Mouse (Mus musculus) bone marrow macrophage, adult 2 months (primary cell): ENCODE results near the gene Bpifb6. TPM values are rescaled to one million over a fixed set of nuclear protein-coding genes. Genes with fewer than 3 reads are reported as not detected.

Source experiments
- H3K27ac ChIP-seq: 2 replicates; pipeline ENCODE4 v1.5.1; 2012; ENCODE audit warnings: low read depth, low read length; ENCODE audit not compliant: insufficient read depth
- H3K4me1 ChIP-seq: 2 replicates; pipeline ENCODE4 v1.6.1; 2012; ENCODE audit warnings: low read length; ENCODE audit not compliant: control insufficient read depth, insufficient read depth
- H3K4me3 ChIP-seq: 2 replicates; pipeline ENCODE4 v1.5.1; 2012; ENCODE audit warnings: mild to moderate bottlenecking, low read length, moderate library complexity; ENCODE audit not compliant: insufficient read depth
- CTCF ChIP-seq: IDR thresholded peaks from 2 replicates; pipeline ENCODE4 v1.5.1; 2012; ENCODE audit warnings: low read depth, mild to moderate bottlenecking, low read length, moderate library complexity
- POLR2A ChIP-seq: IDR thresholded peaks from 2 replicates; pipeline ENCODE4 v1.6.1; 2012; ENCODE audit warnings: mild to moderate bottlenecking, low read depth, low read length, borderline replicate concordance
- polyA plus RNA-seq: library from polyadenylated mRNA; stranded (reverse); fragments of >200 nt; gene quantifications from 2 replicates; pipeline ENCODE4 v1.2.4, GENCODE M21; 2012; ENCODE audit not compliant: missing spikeins, insufficient read depth, insufficient read length

The Bpifb6 gene
- polyA plus RNA-seq = not detected in 2 replicates

GRCm38 (mm10) chr2:153900088-153900487 lies at the start of gene Bpifb6:
TSS of gene Bpifb6 (plus strand) at chr2:153900388.
- Histone ChIP-seq H3K4me1 (no peaks in the 10 kb centered on the region), H3K27ac (no peak within 1 kb of the TSS), H3K4me3 (no peak within 1 kb of the TSS)
- TF ChIP-seq POLR2A (no peak), CTCF (no peak)

GRCm38 (mm10) chr2:153851030-153851360 lies 49.2 kb upstream of the Bpifb6 start:
- no peak overlapping the region for H3K27ac ChIP-seq
- no peak overlapping the region for H3K4me3 ChIP-seq
- H3K4me1 ChIP-seq = no peaks in the 10 kb centered on the region
- TF ChIP-seq POLR2A = no peak
- TF ChIP-seq CTCF = peak; percentile 46; the same call in 1 of the 2 replicates

DNA sequence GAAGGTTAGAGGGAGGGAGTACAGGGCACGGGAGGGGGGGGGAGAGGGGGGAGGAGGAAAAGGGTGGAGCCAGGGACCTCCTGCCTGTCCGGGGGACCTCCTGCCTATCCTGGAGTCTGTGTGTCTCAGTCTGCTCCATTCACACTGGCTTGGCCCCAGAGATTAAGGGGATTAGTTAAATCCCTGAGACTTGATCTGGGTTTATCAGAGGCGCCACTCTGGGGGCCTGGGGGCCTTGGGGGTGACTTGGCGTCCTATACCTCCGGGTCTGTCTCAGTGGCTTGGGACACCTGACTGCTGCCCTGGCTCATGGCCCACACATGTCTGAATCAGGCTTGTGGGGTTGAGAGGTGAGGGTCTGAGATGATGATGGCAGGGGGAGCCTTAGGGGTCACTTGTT lies 46.6 kb upstream of the Bpifb6 start:
- TF ChIP-seq CTCF (no peak), POLR2A (no peak)
- Histone ChIP-seq H3K4me3 (no peak overlapping the region), H3K27ac (no peak overlapping the region), H3K4me1 (no peaks in the 10 kb centered on the region)

GRCm38 (mm10) chr2:153859581-153859980 lies 40.6 kb upstream of the Bpifb6 start:
- H3K27ac ChIP-seq = no peak overlapping the region
- TF ChIP-seq CTCF (no peak), POLR2A (no peak)
- no peak overlapping the region for H3K4me3 ChIP-seq
- H3K4me1 ChIP-seq = no peaks in the 10 kb centered on the region

DNA sequence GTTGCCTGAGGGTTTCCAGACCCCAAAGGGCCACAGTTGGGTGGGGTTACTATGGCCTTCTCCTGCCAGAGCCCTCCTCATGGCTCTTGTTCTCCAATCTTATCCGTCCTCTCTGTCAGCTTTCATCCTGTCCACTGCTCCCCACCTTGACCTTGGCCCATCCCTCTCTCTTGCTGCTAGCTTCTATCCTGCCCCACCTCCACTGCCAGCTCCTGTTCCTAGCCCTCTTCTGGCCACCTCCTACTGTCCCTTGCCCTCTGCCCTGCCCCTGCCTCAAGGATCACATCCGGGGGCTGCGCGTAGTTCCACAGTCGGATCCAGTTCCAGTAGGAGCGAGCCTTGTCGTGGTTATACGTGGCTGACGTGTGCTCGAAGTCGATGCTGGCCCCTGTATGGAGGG lies 39.9 kb upstream of the Bpifb6 start:
- no peak for TF ChIP-seq POLR2A
- no peak for TF ChIP-seq CTCF
- H3K27ac ChIP-seq = no peak overlapping the region

GRCm38 (mm10) chr2:153860715-153861114 lies 39.5 kb upstream of the Bpifb6 start:
- Histone ChIP-seq H3K4me3 (no peak overlapping the region), H3K4me1 (no peaks in the 10 kb centered on the region), H3K27ac (no peak overlapping the region)
- TF ChIP-seq CTCF (no peak), POLR2A (no peak)

More for the DNA sequence above, 39.9 kb upstream of the Bpifb6 start:
- Histone ChIP-seq H3K4me1 (no peaks in the 10 kb centered on the region), H3K4me3 (no peak overlapping the region)

GRCm38 (mm10) chr2:153861960-153862359 lies 38.2 kb upstream of the Bpifb6 start:
- no peaks in the 10 kb centered on the region for H3K4me1 ChIP-seq
- TF ChIP-seq CTCF (no peak), POLR2A (no peak)
- no peak overlapping the region for H3K27ac ChIP-seq
- H3K4me3 ChIP-seq = no peak overlapping the region

- no peaks in the 10 kb centered on the region for H3K4me1 ChIP-seq
- no peak within 1 kb of the TSS for H3K4me3 ChIP-seq
- TF ChIP-seq POLR2A (no peak), CTCF (no peak)
Measured at GRCm38 (mm10) chr2:153870984-153871383, 29.2 kb upstream of the Bpifb6 start, which contains the start of gene Sun5. TSS of gene Sun5 (minus strand) at chr2:153871084.

DNA sequence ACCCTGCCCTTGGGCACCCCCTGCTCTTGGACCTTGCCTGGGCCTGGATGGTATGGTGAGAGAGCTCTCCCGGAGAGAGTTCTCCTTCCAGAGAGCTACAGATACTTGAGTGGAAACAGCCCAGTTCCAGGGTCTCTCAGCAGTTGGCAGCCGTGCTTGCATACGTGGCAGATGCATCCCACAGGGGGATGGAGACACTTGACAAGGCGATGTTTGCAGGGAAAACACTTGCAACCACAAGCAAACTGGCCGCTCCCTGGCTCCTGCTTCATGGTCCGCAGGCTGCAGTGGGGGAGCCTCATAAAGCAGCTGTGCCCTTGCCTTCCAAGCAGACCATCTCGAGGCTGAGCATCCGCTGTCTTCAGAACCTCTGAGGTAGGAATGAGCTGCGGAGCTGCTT lies 25.4 kb upstream of the Bpifb6 start, which contains the start of gene Bpifb2:
Bpifb2 (plus strand) TSS at position 301 of the 400 bp plus-strand sequence.
- no peak within 1 kb of the TSS for H3K4me3 ChIP-seq
- no peak within 1 kb of the TSS for H3K27ac ChIP-seq
- TF ChIP-seq CTCF (no peak), POLR2A (no peak)
- no peaks in the 10 kb centered on the region for H3K4me1 ChIP-seq

More at GRCm38 (mm10) chr2:153870984-153871383, 29.2 kb upstream of the Bpifb6 start, which contains the start of gene Sun5:
- no peak within 1 kb of the TSS for H3K27ac ChIP-seq

GRCm38 (mm10) chr2:153899111-153899510 lies 1.1 kb upstream of the Bpifb6 start:
- no peak for TF ChIP-seq CTCF
- no peak for TF ChIP-seq POLR2A
- Histone ChIP-seq H3K4me1 (no peaks in the 10 kb centered on the region), H3K27ac (no peak overlapping the region), H3K4me3 (no peak overlapping the region)
